Mouse (Mus musculus) brain, embryonic 14.5 days (tissue): Measurements from ENCODE around the gene Gm11733. TPM values are rescaled to one million over a fixed set of nuclear protein-coding genes. Genes with fewer than 3 reads are reported as not detected.
A peak's percentile ranks its signal among the peaks of the same experiment; 100 is the strongest.

Source experiments
- DNase-seq: peaks from one replicate; pipeline ENCODE4 v3.0.0-alpha.2; 2011; ENCODE audit warnings: low read depth
- CTCF ChIP-seq: fragments of 200-500 bp; IDR thresholded peaks from 2 replicates; pipeline ENCODE4 v1.5.1; 2012; ENCODE audit warnings: inconsistent platforms, mild to moderate bottlenecking, moderate library complexity, borderline replicate concordance; ENCODE audit not compliant: insufficient read depth, insufficient read length; ENCODE audit errors: extremely low read depth
- POLR2A ChIP-seq: fragments of 200-500 bp; IDR thresholded peaks from 2 replicates; pipeline ENCODE4 v1.6.1; 2012; ENCODE audit warnings: mild to moderate bottlenecking, inconsistent platforms, borderline replicate concordance; ENCODE audit not compliant: poor library complexity, insufficient read depth, insufficient read length, severe bottlenecking; ENCODE audit errors: extremely low read depth
- polyA plus RNA-seq: library from polyadenylated mRNA; depleted of rRNA; stranded (reverse); fragments of >200 nt; gene quantifications from 2 replicates; pipeline ENCODE4 v1.2.3, GENCODE M21; 2012

Gm11733 gene
- polyA plus RNA-seq, 1 experiment = 0.12 TPM

- no peak for DNase-seq
- no peak for TF ChIP-seq POLR2A
- TF ChIP-seq CTCF = no peak
Measured at GRCm38 (mm10) chr11:117466911-117467310, 17.3 kb upstream of the Gm11733 start.

DNA sequence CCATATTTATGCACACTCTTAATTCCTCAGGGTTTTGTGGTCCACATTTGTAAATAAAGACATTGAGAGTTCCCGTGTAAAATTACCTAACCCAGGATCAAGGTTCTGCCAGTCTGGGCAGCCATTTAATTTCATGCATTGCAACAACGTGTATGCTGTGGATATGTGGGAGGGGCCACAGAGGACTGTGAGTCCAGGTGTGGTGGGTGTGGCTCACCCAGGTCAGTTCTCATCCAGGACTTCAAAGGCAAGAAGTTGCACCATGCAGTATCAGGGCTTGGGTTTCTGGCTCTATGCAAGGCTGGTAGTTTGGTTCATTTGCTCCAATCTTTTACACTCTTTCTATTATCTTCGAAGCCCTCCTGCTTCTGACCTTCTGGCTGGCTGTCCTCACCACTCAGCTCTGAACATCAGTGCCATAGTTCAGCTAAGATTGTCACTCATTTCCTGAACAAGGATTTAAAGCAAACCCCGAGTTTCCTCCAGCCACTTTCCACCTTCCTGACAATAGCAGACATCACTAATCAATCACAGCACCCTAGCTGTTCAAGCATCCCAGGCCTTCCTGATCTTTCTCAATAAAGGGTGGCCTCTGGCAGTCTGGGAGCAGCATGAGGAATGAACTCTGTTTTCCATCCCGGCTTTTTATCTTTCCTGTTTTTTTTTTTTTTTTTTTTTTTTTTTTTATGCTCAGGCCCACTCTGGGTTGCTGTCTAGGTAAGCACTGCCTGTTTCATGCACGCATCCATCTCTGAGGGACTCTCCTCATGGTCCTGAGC is 15.4 kb upstream of the Gm11733 start:
- TF ChIP-seq POLR2A (no peak), CTCF (no peak)
- peak; percentile 62 for DNase-seq

GRCm38 (mm10) chr11:117469724-117470123 is 14.4 kb upstream of the Gm11733 start:
- TF ChIP-seq CTCF (no peak), POLR2A (no peak)
- peak; percentile 90 for DNase-seq

DNA sequence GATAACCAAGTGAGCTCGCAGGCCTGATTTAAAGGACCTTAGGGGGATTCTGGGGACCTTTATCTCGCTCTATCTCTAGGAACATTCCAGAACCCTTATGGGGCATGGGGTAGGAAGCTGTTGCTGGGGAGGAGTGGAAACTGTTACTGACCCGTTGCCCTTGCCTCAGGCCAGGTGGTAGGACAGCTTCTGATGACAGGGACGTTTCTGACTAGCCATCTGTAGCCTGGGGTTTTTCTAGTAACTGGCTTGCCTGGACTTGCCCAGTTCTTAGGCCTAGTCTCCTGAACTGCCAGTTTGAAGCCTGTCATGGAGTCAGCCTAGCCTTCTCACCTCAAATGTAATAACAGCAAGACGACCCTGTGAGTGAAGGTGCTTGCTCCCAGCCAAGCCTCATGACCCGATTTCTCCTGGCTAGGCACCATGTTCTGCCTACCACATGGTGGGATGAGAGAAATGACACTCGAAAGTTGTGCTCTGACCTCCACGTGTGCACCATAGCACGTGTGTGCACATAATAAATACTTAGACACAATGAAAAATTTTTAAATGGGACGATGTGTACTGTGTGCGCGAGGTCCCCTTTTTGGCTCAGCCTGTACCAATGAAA is 13.5 kb upstream of the Gm11733 start:
- DNase-seq = no peak
- TF ChIP-seq POLR2A (no peak), CTCF (no peak)

DNA sequence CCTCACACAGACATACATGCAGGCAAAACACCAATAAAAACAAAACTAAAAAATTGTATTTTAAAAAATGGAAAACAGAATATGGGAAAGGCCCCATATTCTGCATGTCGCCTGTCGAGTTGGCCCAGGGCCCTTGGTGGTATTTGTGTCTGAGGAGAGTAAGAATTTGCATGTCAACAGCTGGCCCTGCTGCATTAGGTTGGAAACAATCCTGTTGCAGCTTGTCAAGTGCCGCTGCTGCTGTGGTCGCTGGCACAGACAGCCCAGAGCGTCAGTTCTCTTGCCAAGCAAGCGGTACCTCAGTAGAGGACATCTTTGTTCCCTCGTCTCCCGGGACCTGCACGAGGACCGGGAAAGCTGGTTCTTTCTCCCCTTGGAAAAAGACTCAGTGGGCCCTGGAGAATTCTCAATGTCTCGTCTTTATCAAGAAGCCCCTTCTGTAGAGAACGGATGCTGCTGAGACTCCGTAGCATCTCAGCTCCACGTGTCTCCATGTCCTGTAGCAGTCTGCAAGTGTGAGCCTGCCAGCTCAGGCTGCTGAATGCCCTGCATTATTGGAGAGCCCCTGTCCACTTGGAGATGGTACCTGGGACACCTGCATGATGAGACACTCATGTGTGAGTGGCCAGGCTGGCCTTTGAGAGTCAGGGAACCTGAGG is 12.4 kb upstream of the Gm11733 start:
- peak; percentile 89 for DNase-seq
- no peak for TF ChIP-seq POLR2A
- TF ChIP-seq CTCF = no peak

GRCm38 (mm10) chr11:117472885-117473284 is 11.3 kb upstream of the Gm11733 start:
- DNase-seq = no peak
- no peak for TF ChIP-seq POLR2A
- TF ChIP-seq CTCF = no peak

DNA sequence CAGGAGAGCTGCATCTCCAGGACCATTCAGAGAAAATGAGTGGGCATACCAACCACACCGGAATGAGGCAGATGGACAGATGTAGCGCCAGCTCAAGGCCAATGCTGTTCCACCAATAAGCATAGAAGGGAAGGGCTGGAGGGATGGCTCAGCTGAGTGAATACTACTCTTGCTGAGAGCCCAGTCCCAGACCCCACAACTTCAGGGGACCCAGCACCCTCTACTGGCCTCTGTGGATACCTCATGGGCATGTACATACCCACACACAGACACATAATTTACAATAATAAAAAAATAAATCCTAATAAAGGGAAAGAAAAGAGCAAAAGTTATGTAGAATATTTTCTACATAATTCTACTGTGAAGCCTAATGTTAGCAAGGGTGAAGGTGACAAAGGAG is 9.0 kb upstream of the Gm11733 start:
- TF ChIP-seq POLR2A (no peak), CTCF (peak; percentile 28; the same call in 1 of the 2 replicates)
- no peak for DNase-seq

- DNase-seq = peak; percentile 67
- TF ChIP-seq CTCF = no peak
- no peak for TF ChIP-seq POLR2A
Measured at GRCm38 (mm10) chr11:117475669-117476068, 8.5 kb upstream of the Gm11733 start.

DNA sequence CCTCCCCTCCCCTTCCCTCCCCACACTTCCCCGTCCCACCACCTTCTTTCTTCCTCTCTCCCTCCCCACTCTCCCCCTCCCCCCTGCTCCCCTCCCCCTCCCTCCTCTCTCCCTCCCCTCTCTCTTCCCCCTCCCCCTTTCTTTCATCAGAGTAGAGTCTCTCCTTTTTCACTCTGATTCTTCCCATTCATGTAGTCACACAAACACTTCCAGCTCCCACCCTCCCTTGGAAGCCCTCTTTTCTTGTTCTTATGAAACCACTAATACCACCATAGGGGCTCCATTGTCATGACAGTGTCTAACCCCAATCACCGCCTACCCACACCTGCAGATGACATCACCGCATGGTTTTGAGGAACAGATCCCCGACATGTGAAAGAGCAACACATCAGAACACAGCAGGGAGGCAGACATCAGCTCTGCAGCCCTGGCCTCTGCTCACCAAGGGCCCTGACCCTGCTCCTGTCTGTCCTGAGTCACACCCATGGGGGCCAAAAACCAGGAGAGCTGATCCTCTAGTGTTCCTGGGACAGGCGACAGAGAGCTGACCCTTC is 7.5 kb upstream of the Gm11733 start:
- TF ChIP-seq CTCF = no peak
- no peak for TF ChIP-seq POLR2A
- no peak for DNase-seq

- no peak for TF ChIP-seq POLR2A
- no peak for TF ChIP-seq CTCF
- DNase-seq = peak; percentile 85
Measured at GRCm38 (mm10) chr11:117478271-117479006, 5.7 kb upstream of the Gm11733 start.

DNA sequence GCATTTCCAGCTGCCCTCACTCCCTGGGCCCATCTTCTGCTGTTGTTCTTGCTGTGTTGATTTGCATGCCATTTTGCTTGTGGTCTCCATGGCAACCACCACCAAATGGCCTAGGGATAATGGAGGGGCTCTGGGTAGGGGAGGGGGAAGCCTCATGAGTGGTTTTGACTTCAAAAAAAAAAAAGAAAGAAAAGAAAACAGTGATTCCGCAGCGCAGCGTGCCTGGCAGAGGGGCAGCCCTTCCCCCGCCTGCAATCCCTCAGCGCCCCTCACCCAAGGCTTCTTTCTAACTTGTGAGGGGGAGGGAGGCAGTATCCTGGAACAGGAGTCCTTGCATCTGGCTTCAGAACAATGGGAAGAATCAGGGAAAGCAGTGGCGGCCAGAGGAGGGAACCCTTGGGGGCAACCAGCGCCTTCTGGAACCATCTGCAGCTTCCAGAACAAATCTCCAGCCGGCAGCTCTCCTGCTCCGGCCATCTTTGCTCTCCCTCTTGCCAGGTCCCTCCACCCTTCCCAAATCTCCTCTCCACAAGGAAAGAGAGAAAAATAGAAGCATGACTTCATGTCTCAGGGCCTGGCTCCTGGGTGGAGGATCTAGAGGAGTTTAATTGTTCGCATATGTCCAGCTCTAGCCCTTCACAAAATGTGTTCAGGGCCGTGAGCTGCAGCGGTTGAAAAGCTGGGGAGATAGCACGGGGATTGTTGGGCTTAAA is 5.0 kb upstream of the Gm11733 start:
- no peak for TF ChIP-seq CTCF
- TF ChIP-seq POLR2A = no peak
- DNase-seq = peak; percentile 98

GRCm38 (mm10) chr11:117479746-117480145 is 4.4 kb upstream of the Gm11733 start:
- TF ChIP-seq CTCF (no peak), POLR2A (no peak)
- no peak for DNase-seq
